Mouse (Mus musculus) heart, adult 2 months (tissue): ENCODE measurements around the gene Mief1. TPM values are rescaled to one million over a fixed set of nuclear protein-coding genes. Genes with fewer than 3 reads are reported as not detected.
A peak's percentile ranks its signal among the peaks of the same experiment; 100 is the strongest.

ENCODE experiments used
- DNase-seq, 2 experiments: peaks; one replicate each; pipeline ENCODE4 v3.0.0; 2021
- H3K27ac ChIP-seq: fragments of 200-600 bp; 2 replicates; pipeline ENCODE4 v1.8.1; 2022
- H3K27me3 ChIP-seq: fragments of 200-500 bp; 2 replicates; pipeline ENCODE4 v1.6.1; 2012; ENCODE audit warnings: mild to moderate bottlenecking, low read length, inconsistent platforms, mixed read lengths; ENCODE audit not compliant: control insufficient read depth, insufficient read depth
- H3K36me3 ChIP-seq: fragments of 200-500 bp; 2 replicates; pipeline ENCODE4 v1.6.1; 2012; ENCODE audit warnings: low read length, inconsistent platforms; ENCODE audit not compliant: control insufficient read depth, insufficient read depth
- H3K4me1 ChIP-seq: fragments of 200-500 bp; 2 replicates; pipeline ENCODE4 v1.6.1; 2011; ENCODE audit warnings: low read length; ENCODE audit not compliant: control insufficient read depth, insufficient read depth
- H3K4me3 ChIP-seq: fragments of 200-600 bp; 2 replicates; pipeline ENCODE4 v1.8.1; 2022
- H3K79me2 ChIP-seq: fragments of 200-500 bp; replicated peaks from 2 replicates; pipeline ENCODE4 v1.6.1; 2012; ENCODE audit warnings: mild to moderate bottlenecking, inconsistent platforms, low read length, moderate library complexity, mixed read lengths; ENCODE audit not compliant: control insufficient read depth, insufficient read depth
- H3K9ac ChIP-seq: fragments of 200-500 bp; 2 replicates; pipeline ENCODE4 v1.6.1; 2012; ENCODE audit warnings: low read depth, mild to moderate bottlenecking, control low read depth, inconsistent platforms, low read length, mixed read lengths
- CTCF ChIP-seq: fragments of 200-600 bp; IDR thresholded peaks from 2 replicates; pipeline ENCODE4 v1.8.1; 2022; ENCODE audit warnings: antibody characterized with exemption, mild to moderate bottlenecking, moderate library complexity
- EP300 ChIP-seq: fragments of 200-500 bp; IDR thresholded peaks from 2 replicates; pipeline ENCODE4 v1.6.1; 2011; ENCODE audit warnings: low read depth, low read length, control low read depth; ENCODE audit not compliant: insufficient read depth
- POLR2A ChIP-seq: fragments of 200-500 bp; IDR thresholded peaks from 2 replicates; pipeline ENCODE4 v1.6.1; 2011; ENCODE audit warnings: mild to moderate bottlenecking, low read depth, low read length, control low read depth; ENCODE audit not compliant: insufficient read depth
- WGBS: fragments of 180-500 bp; shearing (Covaris S2); methylation state at CpG from one replicate; pipeline ENCODE4 v1.1.7; 2018; 5-methylcytosine and 5-hydroxymethylcytosine counted together
- intact Hi-C: fragments of 180-260 bp; cut with DNase I; formaldehyde crosslinking; loops from one replicate; pipeline ENCODE4 v1.15.1; 2025
- long read RNA-seq: library from polyadenylated mRNA; stranded (forward); transcript quantifications from one replicate; pipeline ENCODE4 v2.0.0, GENCODE M21; 2021
- polyA plus RNA-seq: library from polyadenylated mRNA; depleted of rRNA; stranded (reverse); fragments of >200 nt; gene quantifications from 2 replicates; pipeline ENCODE4 v1.2.3, GENCODE M21; 2012; rRNA removed
- total RNA-seq, 2 experiments: library from RNA; stranded (reverse); gene quantifications; 2 replicates each; pipeline ENCODE4 v1.2.3; 2021

Gene Mief1
- total RNA-seq (10 to 100 TPM; 27.0 to 29.5 TPM), polyA plus RNA-seq (12.2 and 17.3 TPM in 2 replicates)
- long read RNA-seq, full-length matches to known transcripts, result 15 of 27 reads
- long read RNA-seq, partial matches to known transcripts, result 2 of 27 reads
- long read RNA-seq, other reads (novel, unspliced or antisense), result 10 of 27 reads

GRCm38 (mm10) chr15:80233733-80234509 is at the start of gene Mief1:
Mief1 (plus strand) TSS chr15:80234018.
- Histone ChIP-seq H3K4me3 (peak within 1 kb of the TSS; percentile 70), H3K79me2 (peaks cover 2% of the 10 kb centered on the region; the same call in 1 of the 2 replicates), H3K27ac (peak within 1 kb of the TSS; percentile 80), H3K36me3 (peaks cover 8% of the 10 kb centered on the region), H3K4me1 (peaks cover 3% of the 10 kb centered on the region; the same call in 1 of the 2 replicates), H3K9ac (peak within 1 kb of the TSS; percentile 78), H3K27me3 (no peaks in the 10 kb centered on the region)
- intact Hi-C loops, result loop anchor here (1.0 kb wide), 1 partner anchor 21 kb away; the partner anchor contains the start of gene Atf4
- TF ChIP-seq POLR2A (peak; percentile 83), CTCF (peak; percentile 28), EP300 (peak; percentile 29; the same call in 1 of the 2 replicates)
- DNase-seq, result peak; percentile 99
- under 1% methylated on average over 56 of the region's 67 CpGs for WGBS

GRCm38 (mm10) chr15:80188927-80189326 is 44.9 kb upstream of the Mief1 start:
- TF ChIP-seq POLR2A (no peak), CTCF (no peak), EP300 (no peak)
- no peak for DNase-seq
- intact Hi-C loops, result no loop called here
- Histone ChIP-seq H3K27ac (no peak overlapping the region), H3K79me2 (no peaks in the 10 kb centered on the region), H3K4me1 (no peaks in the 10 kb centered on the region), H3K4me3 (no peak overlapping the region), H3K36me3 (no peaks in the 10 kb centered on the region), H3K27me3 (no peaks in the 10 kb centered on the region), H3K9ac (no peak overlapping the region)
- 69% methylated on average over 5 of the region's 5 CpGs for WGBS

- intact Hi-C loops, result no loop called here
- Histone ChIP-seq H3K27me3 (no peaks in the 10 kb centered on the region), H3K36me3 (no peaks in the 10 kb centered on the region), H3K4me1 (no peaks in the 10 kb centered on the region), H3K4me3 (no peak overlapping the region), H3K79me2 (no peaks in the 10 kb centered on the region), H3K27ac (no peak overlapping the region), H3K9ac (no peak overlapping the region)
- WGBS, result 71% methylated on average over 4 of the region's 4 CpGs
- no peak for TF ChIP-seq CTCF
- TF ChIP-seq POLR2A, result no peak
- no peak for TF ChIP-seq EP300
- DNase-seq, result no peak
Measured at GRCm38 (mm10) chr15:80190075-80190474, 43.7 kb upstream of the Mief1 start.

- Histone ChIP-seq H3K27me3 (no peaks in the 10 kb centered on the region), H3K4me3 (no peak overlapping the region), H3K36me3 (no peaks in the 10 kb centered on the region), H3K4me1 (no peaks in the 10 kb centered on the region), H3K27ac (no peak overlapping the region), H3K9ac (no peak overlapping the region), H3K79me2 (no peaks in the 10 kb centered on the region)
- intact Hi-C loops, result no loop called here
- WGBS, result 72% methylated on average over 8 of the region's 8 CpGs
- no peak for DNase-seq
- no peak for TF ChIP-seq EP300
- TF ChIP-seq CTCF, result no peak
Measured at GRCm38 (mm10) chr15:80191585-80192245, 42.1 kb upstream of the Mief1 start.

- no peak overlapping the region for H3K4me3 ChIP-seq
- H3K27me3 ChIP-seq, result no peaks in the 10 kb centered on the region
- TF ChIP-seq CTCF (no peak), POLR2A (no peak), EP300 (no peak)
- DNase-seq, result no peak
- WGBS, result 82% methylated on average over 6 of the region's 6 CpGs
- H3K4me1 ChIP-seq, result no peaks in the 10 kb centered on the region
- no peak overlapping the region for H3K27ac ChIP-seq
- intact Hi-C loops, result no loop called here
- no peaks in the 10 kb centered on the region for H3K79me2 ChIP-seq
- no peaks in the 10 kb centered on the region for H3K36me3 ChIP-seq
- H3K9ac ChIP-seq, result no peak overlapping the region
Measured at GRCm38 (mm10) chr15:80192246-80192585, 41.6 kb upstream of the Mief1 start.

GRCm38 (mm10) chr15:80192847-80193246 is 41.0 kb upstream of the Mief1 start:
- intact Hi-C loops, result no loop called here
- no peak for DNase-seq
- H3K27me3 ChIP-seq, result no peaks in the 10 kb centered on the region
- no peak overlapping the region for H3K9ac ChIP-seq
- TF ChIP-seq EP300, result no peak
- TF ChIP-seq POLR2A, result no peak
- TF ChIP-seq CTCF, result no peak
- H3K4me3 ChIP-seq, result no peak overlapping the region
- H3K79me2 ChIP-seq, result no peaks in the 10 kb centered on the region
- H3K27ac ChIP-seq, result no peak overlapping the region
- H3K4me1 ChIP-seq, result no peaks in the 10 kb centered on the region
- 64% methylated on average over 7 of the region's 7 CpGs for WGBS
- no peaks in the 10 kb centered on the region for H3K36me3 ChIP-seq
